Mouse (Mus musculus) heart, postnatal 0 days (tissue): ENCODE results near the gene Mpst.
A peak's percentile ranks its signal among the peaks of the same experiment; 100 is the strongest.

Source experiments
- CTCF ChIP-seq: IDR thresholded peaks from 2 replicates; pipeline ENCODE4 v1.5.1; 2016; ENCODE audit warnings: antibody characterized with exemption, control low read depth, low read depth
- EP300 ChIP-seq: IDR thresholded peaks from 2 replicates; pipeline ENCODE4 v1.6.1; 2016; ENCODE audit warnings: antibody characterized with exemption, low read depth

DNA sequence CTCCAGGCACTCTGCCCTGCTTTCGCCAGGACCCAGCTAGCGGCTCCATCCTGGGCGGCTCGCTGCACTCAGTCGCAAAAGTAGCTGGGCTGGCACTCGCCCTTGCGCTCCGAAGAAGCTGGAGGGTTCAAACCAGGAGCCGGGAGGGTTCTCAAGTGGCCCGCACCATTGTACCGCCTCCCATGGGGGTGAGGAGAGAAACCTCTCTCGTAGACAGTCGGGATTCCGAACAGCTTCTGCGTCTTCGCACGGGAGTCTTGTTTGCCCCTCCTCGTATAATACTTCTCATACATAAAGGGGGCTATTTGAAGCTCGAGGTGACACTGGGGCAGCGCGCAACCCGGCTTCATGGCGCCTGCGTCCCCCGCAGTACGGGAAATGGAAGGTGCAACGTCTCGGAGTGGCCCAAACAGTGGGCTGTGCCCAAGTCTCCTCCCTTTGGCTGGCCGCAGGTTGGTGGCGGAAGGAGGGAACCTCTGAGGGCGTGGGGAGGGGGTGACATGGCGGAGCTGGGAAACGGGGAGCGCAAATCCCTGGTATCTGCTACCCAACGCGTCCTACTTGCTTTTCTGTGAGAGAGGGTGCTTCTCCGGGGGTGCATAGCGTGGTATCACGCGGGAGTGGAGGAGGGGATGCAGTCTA, at the start of gene Mpst:
- TF ChIP-seq CTCF = no peak
- peak; percentile 48; the same call in 1 of the 2 replicates for TF ChIP-seq EP300
